Mouse (Mus musculus): Measurements from ENCODE around the gene Atr. TPM values are rescaled to one million over a fixed set of nuclear protein-coding genes. Genes with fewer than 3 reads are reported as not detected.

The Atr gene
- 23.9 to 50.2 TPM (median 25.4 TPM) in 3 replicates for total RNA-seq (2017)

DNA sequence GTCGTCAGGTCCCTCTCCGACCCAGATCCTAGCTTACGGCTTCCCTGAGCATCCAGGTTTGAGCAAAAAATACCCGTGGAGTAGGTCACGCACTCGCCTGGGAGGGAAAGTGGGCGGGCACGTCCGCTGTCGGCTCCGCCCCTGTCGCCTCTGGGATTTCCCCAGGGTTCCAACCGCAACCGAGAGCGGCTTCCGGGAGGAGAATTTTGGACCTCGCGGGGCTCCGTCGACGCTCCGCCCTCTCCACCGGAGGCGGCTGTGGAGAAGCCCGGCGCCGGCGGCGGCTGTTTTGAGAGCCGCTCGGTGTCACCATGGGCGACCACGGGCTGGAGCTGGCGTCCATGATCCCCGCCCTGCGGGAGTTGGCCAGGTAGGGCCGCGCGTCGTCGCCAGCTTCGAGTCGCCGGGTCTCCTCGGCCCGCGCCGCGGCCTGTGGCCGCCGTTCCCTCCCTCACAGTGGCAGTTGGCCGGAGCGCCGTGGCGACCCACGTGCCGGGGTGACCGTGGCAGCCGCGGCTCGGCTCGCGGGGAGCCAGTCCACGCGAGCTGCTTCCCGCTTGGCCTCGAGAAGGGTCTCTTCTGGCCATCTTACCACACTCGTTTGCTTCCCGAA, at the start of gene Atr:
Gene Atr (plus strand): TSS at position 184 of the 613 bp plus-strand sequence.
- peak; percentile 84 for ATAC-seq (replicated peaks; ENCODE audit: insufficient number of reproducible peaks, low FRiP score, low TSS enrichment, poor library complexity, severe bottlenecking)

DNA sequence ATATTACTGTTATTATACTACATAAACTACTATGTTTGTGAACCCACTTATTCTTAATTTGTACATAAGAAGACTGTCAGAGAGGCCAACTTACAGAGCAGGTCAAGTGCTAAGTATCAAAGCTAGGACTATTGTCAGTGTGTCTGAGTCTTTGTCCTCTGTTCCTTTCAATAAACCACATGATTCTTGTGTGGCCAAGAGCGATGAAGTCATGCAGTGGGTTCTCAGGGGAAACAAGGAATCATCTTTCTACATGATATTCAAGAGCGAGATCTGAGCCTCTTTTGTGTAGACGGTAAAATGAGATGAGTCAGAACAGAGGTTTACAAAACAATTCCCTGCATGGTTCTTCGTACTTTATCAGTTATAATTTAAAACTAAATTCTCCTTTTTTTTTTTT, 47.8 kb upstream of the Atr start:
- no peak for ATAC-seq (replicated peaks; ENCODE audit: insufficient number of reproducible peaks, low FRiP score, low TSS enrichment, poor library complexity, severe bottlenecking)

DNA sequence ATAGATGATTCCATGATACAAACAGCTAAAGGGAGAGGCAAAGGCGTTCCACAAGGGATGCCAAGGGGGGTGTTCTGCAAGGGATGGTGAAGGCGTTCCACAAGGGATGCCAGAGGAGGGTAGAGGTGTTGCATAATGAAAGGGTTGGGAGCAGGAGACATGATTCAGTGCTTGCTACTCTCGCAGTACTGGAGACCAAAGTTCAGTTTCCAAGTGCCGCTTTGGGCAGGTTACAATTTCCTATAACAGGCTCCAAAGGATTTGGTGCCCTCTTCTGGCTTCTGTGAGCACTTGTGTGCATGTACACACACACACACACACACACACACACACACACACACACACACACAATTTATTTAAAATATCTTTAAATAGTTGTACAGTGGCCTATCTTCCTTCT, 45.6 kb upstream of the Atr start:
- no peak for ATAC-seq (replicated peaks; ENCODE audit: insufficient number of reproducible peaks, low FRiP score, low TSS enrichment, poor library complexity, severe bottlenecking)

DNA sequence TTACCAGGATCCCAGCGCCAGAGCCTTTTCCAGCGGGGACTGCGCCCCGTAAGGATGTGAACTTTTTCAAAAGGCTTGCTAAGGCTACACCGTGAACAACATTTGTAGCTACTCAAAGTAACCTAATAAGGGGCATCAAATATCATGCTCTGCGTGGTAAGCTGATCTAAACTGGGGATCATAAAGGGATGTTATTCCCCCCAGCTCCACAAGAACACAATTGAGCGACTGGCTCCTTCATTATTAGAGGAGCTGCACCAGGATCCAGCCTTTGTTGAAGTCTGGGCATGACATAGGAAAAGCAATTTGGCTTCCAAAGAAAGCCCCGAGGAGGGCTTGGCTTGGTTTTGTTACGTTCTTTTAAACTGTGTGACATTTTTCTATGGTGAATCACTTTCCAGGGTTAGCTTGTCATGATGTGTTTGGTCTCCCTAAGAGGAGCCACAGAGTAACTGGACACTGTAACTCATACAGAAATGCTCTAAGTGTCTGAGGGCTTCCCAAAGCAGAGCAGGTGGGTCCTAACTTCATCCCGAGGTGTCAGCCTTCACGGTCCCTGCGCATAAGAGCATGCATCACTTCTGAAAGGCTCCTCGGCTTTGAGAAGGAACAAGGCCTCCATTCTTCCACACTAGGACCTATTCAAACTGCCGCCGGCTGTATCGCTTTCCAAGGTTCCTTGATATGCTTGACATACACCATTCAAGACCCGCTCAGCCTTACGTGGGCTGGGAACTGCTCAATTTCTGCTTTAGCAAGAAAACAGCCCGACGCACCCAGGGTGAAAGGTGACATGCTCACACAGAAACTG, 43.5 kb upstream of the Atr start:
- no peak for ATAC-seq (replicated peaks; ENCODE audit: insufficient number of reproducible peaks, low FRiP score, low TSS enrichment, poor library complexity, severe bottlenecking)

DNA sequence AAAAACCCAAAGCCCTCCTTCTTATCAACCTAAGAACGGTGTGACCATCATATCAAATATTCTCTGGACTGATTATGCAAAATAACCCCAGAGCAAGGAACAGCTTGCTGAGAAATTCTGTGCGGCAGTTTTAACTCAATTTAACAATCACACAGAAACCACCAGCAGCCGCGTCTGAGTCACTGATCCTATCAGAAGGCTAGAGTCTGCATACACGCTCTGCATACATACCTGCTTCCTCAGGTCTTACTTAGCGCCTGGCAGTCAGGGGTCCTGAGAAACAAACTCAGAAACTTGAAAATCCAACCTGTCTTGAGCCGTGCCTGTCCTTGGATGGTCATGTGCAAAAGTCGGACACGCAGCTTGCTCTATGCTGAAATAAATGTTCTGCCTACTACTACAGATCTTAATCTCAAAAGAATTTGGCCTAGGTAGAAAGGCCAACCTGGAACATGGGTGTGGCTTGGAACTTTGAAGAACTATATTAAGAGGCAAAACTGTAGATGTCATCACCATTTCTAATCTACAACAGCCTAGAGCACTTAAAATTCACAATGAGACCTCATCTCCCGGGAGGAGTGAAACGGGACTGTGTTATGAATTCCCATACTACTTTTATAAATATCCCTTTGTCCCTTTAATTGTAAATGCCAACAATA, 42.3 kb upstream of the Atr start:
- no peak for ATAC-seq (replicated peaks; ENCODE audit: insufficient number of reproducible peaks, low FRiP score, low TSS enrichment, poor library complexity, severe bottlenecking)

DNA sequence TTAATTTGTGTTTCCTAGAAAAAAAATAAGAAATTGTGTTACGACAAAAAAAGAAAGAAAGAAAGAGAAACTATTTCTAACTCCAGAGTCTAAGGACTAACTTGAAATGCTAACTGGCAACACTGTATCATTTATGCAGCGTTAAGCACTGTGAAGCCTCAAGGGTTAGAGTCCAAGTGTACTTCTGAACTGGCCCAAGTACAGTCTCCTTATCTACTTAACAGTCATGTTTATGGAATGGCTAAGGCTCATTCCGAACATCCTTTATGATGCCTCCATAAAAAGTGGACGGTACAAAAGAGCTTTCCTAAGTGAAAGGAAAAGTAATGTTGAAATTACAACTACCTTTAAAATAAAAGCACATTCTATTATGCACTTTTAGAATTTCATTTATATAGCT, 41.7 kb upstream of the Atr start:
- ATAC-seq (replicated peaks; ENCODE audit: insufficient number of reproducible peaks, low FRiP score, low TSS enrichment, poor library complexity, severe bottlenecking), result no peak

DNA sequence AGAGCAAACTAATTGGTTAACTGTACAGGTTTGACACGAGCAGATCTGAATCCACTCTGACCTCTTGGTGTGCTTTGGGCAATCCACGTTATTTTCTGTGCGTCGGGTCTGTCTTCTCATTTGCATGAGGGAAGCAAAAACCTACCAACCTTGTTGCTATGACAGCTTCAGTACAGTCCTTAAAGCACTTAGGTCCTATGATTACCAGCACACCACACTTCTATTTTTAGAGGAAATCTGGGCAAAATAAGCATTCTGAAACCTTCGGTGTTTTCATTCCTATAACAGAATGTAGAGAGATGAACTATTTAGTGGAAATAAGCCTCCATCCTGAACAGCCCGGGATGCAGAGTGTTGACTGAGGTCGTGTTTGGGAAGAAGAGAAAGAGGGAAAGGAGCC, 34.9 kb upstream of the Atr start:
- no peak for ATAC-seq (replicated peaks; ENCODE audit: insufficient number of reproducible peaks, low FRiP score, low TSS enrichment, poor library complexity, severe bottlenecking)

DNA sequence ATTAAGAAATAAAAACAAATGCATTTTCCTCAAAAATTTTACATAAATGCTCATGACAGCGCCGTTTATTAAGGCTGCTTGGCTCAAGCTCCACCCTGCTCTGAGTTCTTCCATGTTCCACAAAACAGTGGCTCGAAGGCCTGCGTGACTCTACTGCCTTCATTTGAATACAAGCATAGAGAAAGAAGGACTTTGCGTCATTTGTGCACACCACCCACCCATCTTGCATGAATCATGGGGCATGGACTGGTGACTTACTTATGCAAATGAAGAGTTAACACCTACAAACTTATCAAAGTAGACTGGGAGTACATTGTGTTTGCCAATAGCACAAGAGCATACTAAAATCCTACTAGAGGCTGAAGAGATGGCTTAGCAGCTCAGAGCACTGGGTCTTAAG, 29.8 kb upstream of the Atr start:
- no peak for ATAC-seq (replicated peaks; ENCODE audit: insufficient number of reproducible peaks, low FRiP score, low TSS enrichment, poor library complexity, severe bottlenecking)

DNA sequence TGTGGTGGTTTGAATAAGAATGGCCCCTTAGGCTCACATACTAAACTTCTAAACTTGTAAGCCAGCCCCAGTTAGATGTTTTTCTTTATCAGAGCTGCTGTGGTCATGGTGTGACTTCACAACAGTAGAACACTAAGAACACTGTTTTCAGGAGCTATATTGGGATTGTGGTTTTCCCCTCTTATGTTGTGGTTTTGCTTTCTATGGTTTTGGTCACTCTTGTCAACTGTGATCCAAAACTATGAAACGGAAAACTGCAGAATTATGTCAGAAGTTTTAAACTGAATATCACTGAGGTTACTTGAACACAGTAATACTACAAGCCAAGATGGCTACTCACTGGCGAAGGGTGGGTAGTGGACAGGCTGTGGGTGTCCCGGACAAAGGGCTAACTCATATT, 24.6 kb upstream of the Atr start:
- ATAC-seq (replicated peaks; ENCODE audit: insufficient number of reproducible peaks, low FRiP score, low TSS enrichment, poor library complexity, severe bottlenecking), result no peak

DNA sequence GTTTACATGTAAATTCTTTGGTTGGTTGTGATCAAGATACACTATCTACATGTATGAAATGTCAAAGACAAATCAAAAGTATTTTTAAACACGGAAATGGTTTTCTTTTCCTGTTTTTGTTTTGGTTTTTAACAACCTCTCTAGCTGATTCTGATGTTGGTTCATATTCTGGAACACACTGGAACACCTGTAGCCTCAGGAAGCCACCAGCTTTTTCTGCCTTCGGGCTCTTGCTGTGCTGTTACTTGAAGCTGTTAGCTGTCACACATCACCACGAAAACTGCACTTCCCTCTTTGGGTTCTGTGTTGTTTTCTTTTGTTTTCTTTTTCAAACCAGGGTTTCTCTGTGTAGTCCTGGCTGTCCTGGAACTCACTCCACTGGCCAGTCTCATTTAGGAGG, 22.6 kb upstream of the Atr start:
- ATAC-seq (replicated peaks; ENCODE audit: insufficient number of reproducible peaks, low FRiP score, low TSS enrichment, poor library complexity, severe bottlenecking), result no peak

DNA sequence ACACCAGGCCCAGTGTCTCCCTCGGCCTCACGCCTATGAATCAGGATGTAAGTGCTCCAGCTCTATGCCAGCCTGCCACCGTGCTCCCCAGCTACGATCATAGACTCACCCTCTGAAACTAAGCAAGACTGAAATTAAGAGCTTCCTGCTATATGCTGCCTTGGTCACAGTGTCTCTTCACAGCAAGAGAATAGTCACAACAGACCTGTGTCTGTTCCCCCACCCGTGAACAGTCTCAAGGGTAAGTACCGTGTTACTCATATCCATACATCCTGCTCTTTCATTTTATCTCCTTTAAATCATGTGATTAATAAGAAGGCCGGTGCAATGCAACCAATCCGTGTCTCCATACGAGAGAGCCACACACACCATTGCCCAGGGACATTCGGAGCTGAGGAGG, 21.7 kb upstream of the Atr start:
- no peak for ATAC-seq (replicated peaks; ENCODE audit: insufficient number of reproducible peaks, low FRiP score, low TSS enrichment, poor library complexity, severe bottlenecking)

DNA sequence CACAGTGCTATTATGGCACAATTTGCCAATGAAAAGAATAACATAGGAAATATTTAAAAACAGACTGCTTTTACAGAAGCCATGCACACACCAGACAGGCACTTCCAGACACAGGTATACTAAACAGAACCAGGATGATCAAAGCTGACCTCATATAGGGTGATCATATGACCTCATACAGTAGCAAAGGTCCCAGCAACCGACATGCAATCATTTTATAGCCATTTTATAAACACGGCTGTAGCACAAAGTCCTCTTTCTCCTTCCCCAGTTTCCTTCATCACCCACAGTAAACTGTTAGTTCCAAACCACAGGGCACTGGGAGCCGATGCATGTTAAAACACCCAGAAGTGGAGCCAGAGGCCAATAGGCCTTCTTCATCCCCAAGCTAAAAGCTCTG, 18.0 kb upstream of the Atr start:
- no peak for ATAC-seq (replicated peaks; ENCODE audit: insufficient number of reproducible peaks, low FRiP score, low TSS enrichment, poor library complexity, severe bottlenecking)

DNA sequence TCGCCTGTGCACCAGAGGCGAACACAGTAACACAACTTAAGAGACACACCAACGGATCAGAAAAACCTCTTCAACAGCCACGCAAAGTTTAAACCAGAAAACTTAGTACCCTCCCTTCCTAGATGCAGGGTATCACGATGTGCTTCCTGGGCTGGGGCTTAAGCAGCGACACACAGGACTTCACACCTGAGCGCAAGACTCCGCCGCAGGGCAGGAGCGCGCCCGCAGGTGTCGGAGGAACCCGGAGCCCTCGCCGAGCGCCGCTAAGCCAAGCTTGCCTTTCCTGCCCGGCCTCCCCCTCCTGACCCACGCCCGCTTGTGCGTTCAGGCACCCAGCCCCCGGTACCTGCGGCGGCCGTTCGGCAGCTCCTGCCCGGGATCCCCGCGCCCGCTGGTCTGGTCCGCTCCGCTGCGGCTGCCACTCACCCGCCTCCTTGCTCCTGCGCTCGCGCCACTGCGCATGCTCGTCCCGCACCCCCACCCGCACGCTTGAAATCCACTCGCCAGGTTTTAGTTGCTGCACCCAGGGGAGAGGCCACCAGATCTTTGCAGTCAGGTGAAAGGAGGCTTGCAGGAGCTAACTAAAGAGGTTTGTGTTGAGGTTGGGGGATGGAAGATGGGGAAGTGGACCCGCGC, 12.5 kb upstream of the Atr start, which contains the start of gene Pls1:
Gene Pls1 (minus strand): TSS at position 487 of the 636 bp plus-strand sequence.
- ATAC-seq (replicated peaks; ENCODE audit: insufficient number of reproducible peaks, low FRiP score, low TSS enrichment, poor library complexity, severe bottlenecking), result no peak

DNA sequence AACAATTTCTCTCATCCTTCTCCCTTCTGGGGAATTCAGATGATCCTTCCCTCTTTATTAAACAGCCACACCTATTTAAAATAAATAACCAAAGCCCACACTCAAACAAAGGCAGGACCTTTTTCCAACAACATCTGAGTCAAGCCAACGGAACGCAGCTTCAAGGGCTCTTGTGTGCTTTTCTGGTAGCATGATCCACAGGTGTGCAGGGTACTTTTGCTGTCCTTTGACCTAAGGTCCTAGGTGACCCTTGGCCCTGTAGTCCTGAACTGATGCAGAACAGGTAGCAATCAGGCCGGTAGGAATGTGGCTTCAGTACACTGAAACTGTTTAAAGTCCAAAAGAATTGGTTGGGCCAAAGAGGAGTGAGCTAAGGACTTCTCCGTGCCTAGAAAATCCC, 11.7 kb upstream of the Atr start:
- ATAC-seq (replicated peaks; ENCODE audit: insufficient number of reproducible peaks, low FRiP score, low TSS enrichment, poor library complexity, severe bottlenecking), result no peak

DNA sequence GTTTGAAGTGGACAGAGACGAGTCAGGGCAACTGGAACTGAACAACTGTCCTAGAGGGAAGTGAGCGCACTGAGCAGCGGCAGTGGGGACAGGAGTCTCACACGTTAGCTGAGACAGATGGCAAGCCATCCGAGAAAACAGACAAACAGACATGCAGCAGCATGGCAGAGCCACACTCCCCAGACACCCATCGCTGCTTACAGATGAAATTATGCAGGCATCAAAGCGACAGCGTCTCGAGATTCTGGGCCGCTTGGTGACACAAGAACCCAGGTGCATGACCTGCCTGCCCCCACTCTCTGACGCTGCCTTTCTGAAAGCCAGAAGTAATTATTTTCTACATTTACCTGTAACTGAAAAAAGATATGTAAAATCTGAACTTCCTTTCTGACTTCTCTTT, 5.7 kb upstream of the Atr start:
- no peak for ATAC-seq (replicated peaks; ENCODE audit: insufficient number of reproducible peaks, low FRiP score, low TSS enrichment, poor library complexity, severe bottlenecking)

DNA sequence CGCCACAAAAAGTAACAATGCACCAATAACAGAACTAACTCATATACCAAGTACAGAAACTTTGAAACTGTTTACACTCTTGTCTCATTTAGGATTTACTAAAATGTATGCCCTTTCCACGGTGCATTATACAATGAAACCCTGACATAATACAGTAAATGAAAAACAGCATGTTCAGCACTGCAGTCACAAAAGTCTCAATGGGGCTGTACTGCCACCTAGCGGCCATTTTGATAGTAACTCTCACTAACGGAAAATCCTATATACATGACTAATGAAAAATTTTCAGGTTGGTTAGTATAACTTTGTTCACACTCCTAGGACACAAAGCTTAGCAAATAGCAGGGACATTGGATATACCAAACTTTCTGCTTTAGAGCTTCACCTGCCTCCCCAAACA, 4.5 kb upstream of the Atr start:
- peak; percentile 38; the same call in 1 of the 2 replicates for ATAC-seq (replicated peaks; ENCODE audit: insufficient number of reproducible peaks, low FRiP score, low TSS enrichment, poor library complexity, severe bottlenecking)

DNA sequence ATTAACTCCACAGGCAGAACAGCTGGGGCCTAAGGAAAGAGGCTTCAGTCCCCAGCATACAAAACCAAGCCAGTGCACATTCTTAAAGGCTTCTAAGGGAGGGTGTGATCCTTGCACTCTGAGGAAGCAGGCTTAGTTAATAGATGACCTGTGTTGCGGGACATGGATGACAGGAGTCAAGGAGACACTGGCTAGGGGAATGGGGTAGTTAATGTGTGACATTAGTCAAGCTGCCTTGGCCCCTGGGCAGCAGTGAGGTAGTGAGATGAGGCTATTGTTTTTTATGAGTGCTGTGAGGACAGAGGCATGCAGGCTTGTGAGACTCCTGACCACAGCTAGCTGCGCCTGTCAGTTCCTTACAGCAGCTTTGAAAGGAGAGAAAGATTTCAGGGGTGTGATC, 2.5 kb upstream of the Atr start:
- no peak for ATAC-seq (replicated peaks; ENCODE audit: insufficient number of reproducible peaks, low FRiP score, low TSS enrichment, poor library complexity, severe bottlenecking)

DNA sequence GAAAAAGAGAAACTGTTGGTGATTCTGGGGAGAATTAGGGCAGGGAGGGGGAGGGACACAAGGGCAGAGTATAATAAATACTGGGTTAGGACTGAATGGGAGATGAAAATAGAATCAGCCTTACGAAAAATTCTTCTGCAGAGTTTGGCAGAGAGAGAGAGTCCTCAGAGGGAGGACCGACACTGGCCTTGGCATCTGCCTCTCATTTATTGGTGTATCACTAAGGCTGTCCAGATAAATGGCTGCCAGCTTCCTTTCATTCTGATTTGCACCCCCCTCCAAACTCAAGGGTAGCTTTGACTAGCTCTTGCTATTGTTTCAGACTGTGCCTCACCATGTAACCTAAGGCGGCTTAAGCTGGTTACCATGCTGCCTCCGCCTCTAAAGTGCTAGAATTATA, 1.4 kb upstream of the Atr start:
- ATAC-seq (replicated peaks; ENCODE audit: insufficient number of reproducible peaks, low FRiP score, low TSS enrichment, poor library complexity, severe bottlenecking), result no peak

DNA sequence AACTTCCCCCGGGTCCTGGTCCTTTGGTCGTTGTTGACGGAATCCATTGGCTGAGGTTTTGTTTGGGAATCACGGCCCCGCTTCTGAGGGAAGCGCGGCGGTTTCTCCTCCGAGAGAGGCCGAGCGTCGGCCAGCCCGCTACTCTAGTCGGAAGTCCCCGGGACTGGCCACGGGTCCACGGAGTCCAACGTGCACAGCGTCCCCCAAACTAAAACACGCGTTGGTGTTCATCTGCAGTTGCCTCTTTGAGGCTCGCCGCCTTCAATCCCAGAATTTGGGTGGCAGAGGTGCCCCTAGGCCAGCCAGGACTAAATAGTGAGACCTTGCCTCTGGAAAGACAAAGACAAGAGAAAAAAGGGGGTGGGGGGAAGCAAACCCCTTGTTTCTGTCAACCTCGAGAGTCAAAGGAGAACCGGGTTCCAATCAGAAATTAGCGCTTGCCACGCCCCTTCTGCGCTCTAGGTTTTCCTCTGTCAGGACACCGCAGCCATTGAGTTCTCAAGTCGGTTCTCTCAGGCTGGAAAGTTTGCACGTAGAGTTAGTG, 702 bp downstream of the Atr start:
- peak; percentile 24 for ATAC-seq (replicated peaks; ENCODE audit: insufficient number of reproducible peaks, low FRiP score, low TSS enrichment, poor library complexity, severe bottlenecking)
